Mouse (Mus musculus) spleen, embryonic (tissue): ENCODE data around the gene Ltb.

Experiments used
- CTCF ChIA-PET: fragments of 350-600 bp; sonication (Branson Sonifier 250); formaldehyde crosslinking; loops from one replicate; lab custom pipeline; 2022; lab: Charles Lee

Gene Ltb

GRCm38 (mm10) chr17:35240384-35241304 lies 46.4 kb downstream of the Ltb start:
- CTCF ChIA-PET: interaction anchor here (0.5 to 0.8 kb wide), 2 partner anchors 30 to 104 kb away, joined by 3 read pairs; no protein-coding TSS in a partner anchor

- CTCF ChIA-PET: interaction anchor here (0.8 to 1.2 kb wide), 2 partner anchors 16 to 31 kb away, joined by 3 to 4 read pairs; no protein-coding TSS in a partner anchor
Observed at GRCm38 (mm10) chr17:35241305-35242014, 47.2 kb downstream of the Ltb start, which contains the start of gene Ddx39b. Gene Ddx39b, plus strand, starts transcription at chr17:35241746.

GRCm38 (mm10) chr17:35242015-35242941 lies 48.0 kb downstream of the Ltb start:
- CTCF ChIA-PET: interaction anchor here (0.6 to 1.2 kb wide), 3 partner anchors 15 to 1160 kb away, joined by 3 to 4 read pairs (median 3); no protein-coding TSS in a partner anchor

GRCm38 (mm10) chr17:35243086-35243485 lies 48.8 kb downstream of the Ltb start:
- CTCF ChIA-PET: interaction anchor here (0.6 to 0.7 kb wide), 2 partner anchors 33 to 1161 kb away, joined by 3 read pairs; no protein-coding TSS in a partner anchor

- CTCF ChIA-PET: no interaction called here
Observed at GRCm38 (mm10) chr17:35244999-35245398, 50.8 kb downstream of the Ltb start.
